Mouse (Mus musculus): ENCODE measurements around the gene Olfm2.
"Not testable (repeated sequence)": the region's sequence is repeated elsewhere in the genome, so short reads cannot be mapped to it uniquely, and the experiment has no call there.

The Olfm2 gene

GRCm38 (mm10) chr9:20652260-20652658 lies 93.9 kb downstream of the Olfm2 start:
- no peak for DNase-seq (ENCODE audit: low spot score)

- DNase-seq (ENCODE audit: low spot score) = peak; percentile 94
Measured at GRCm38 (mm10) chr9:20651602-20652259, 94.4 kb downstream of the Olfm2 start, which contains the start of gene Pin1. Pin1 (plus strand) TSS chr9:20652095.

DNA sequence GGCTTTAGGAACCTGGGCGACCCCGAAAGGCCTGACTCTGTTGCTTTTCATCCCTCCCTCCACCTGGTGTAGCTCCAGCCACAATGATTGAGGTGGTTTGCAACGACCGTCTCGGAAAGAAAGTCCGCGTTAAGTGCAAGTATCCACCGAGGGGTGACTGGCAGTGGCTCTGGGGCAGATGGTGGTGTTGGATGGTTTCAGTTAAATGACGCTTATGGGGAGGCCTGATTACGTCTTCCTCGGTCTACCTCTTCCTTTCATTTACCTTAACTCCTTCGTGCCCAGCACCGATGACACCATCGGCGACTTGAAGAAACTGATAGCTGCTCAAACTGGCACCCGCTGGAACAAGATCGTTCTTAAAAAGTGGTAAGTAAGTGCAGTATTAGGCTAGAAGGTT lies 101.0 kb downstream of the Olfm2 start:
- no peak for DNase-seq (ENCODE audit: low spot score)

DNA sequence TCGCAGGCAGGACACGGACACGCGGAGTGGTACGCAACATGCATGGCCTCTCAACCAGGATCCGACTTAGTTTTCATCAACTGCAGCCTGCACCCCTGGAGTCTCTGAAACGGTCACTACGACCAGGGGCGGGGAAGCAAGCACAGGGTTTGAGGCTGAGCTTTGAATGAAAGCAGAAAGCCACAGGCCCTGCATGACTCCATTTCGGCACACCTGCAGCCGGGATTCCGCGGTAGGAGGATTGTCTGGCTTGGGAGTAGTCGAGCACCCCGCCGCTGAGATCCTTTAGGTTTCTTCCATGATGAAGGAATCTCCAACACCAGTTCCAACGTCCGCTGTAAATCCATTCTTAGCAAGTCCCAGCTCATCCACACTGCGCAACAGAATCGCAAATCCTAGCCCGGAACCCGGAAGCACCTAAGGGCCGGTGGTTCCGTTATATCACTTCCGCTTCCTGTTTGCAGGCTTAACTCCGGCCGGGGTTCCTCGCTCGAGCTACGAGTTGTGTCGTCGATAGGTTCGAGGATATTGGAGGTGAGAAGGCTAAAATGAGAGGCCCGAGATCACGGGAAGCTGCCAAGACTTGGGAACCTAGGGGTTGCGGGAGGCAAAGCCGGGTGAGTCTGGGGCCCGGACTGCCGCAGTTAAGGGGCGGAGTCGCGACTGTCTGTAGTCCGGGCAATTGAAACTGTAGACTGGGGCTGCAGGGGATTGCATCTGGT lies 101.6 kb downstream of the Olfm2 start, which contains the start of gene Fbxl12:
TSS of gene Fbxl12 (minus strand) at position 408 of the 722 bp plus-strand sequence.
- DNase-seq (ENCODE audit: low spot score) = no peak

DNA sequence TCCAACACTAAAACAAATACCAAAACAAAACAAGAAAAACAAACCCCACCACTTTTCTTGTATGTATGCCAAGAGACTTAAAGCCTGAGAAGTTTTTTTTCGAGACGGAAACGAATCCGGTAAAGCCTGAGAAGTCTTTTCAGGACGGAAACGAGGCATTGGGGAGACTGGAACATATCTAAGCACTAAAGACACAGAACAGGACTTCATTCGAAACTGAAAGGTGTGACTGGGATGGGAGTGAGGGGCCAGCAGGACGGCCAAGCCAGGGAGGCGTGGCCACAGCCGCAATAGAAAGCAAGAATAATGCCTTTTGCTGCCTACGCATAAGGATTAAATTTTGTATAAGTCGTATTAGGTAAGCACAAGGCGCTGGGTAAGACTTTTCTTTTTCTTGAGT lies 102.4 kb downstream of the Olfm2 start:
- DNase-seq (ENCODE audit: low spot score) = no peak

- peak; percentile 48 for DNase-seq (ENCODE audit: low spot score)
Measured at GRCm38 (mm10) chr9:20642896-20643466, 103.2 kb downstream of the Olfm2 start.

DNA sequence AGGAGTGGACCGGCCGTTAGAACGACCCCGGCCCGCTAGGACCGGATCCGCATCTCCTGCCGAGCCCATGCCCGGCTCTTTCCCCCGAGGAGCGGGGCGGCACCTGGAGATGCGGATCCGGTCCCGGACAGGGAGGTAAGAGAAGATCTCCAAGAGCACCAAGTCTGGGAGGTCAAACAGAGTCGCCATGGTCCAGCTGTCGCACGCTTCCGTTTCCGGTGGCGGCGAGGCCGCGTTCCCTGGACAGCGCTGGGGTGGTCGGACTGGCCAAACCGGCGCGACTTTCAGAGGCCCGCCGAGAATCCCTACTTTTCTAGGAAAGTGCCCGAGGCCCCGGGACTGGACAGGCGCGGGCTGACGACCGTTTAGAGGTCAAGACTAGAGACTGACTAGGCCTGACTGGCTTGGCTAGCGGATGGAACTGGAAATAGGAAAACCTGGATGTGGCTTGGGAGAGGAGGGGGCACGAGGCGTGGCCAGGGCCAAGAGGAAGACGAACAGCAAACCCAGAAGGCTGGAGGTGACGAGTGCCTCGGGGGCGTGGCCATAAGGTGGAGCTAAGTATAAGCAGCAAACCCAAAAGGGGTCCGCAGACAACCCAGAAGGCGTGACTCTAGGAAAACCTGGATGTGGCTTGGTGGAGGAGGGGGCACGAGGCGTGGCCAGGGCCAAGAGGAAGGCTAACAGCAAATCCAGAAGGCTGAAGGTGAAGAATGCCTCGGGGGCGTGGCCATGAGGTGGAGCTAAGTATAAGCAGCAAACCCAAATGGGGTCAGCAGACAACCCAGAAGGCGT lies 103.9 kb downstream of the Olfm2 start, which contains the start of gene Ubl5:
TSS of gene Ubl5 (plus strand) at position 778 of the 795 bp plus-strand sequence.
- peak; percentile 46 for DNase-seq (ENCODE audit: low spot score)

DNA sequence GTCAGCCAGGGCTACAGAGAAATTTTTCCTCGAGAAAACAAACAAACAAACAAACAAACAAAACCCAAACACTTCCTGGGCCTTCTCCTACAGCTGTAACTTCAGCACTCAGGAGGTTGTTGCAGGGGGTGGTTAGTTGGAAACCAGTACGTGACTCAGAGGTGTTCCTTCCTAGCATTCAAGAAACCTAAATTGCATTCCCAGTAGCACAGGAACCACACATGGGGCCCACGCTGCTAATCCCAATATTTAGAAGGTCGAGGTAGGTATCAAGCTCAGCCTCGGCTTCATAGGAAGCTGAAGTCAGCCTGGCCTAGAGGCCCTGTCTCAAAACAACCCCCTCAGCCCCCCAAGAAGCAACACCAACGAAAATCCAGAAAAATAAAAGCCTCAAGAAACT lies 104.6 kb downstream of the Olfm2 start:
- DNase-seq (ENCODE audit: low spot score) = no peak

GRCm38 (mm10) chr9:20639486-20639885 lies 106.7 kb downstream of the Olfm2 start:
- no peak for DNase-seq (ENCODE audit: low spot score)

DNA sequence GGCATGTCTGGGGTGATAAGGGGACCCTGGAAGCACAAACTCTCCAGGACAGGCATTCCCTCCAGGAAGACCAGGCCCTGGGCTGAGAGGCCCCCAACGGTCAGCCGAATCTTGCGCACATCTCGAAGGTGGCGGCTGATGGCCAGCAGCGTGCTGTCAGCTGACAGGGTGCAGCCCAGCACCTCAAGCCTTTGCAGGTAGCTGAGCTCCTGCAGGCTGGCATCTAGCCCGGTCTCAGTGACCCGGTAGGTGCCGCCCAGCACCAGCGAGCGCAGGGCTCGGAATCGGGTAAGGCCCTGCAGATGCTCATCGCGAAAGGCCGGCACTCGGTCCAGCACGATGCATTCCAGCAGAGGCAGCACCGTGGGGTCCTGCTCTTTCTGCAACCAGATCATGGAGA lies 107.6 kb downstream of the Olfm2 start:
- no peak for DNase-seq (ENCODE audit: low spot score)

- DNase-seq (ENCODE audit: low spot score) = no peak
Measured at GRCm38 (mm10) chr9:20636790-20637189, 109.4 kb downstream of the Olfm2 start.

GRCm38 (mm10) chr9:20636256-20636655 lies 109.9 kb downstream of the Olfm2 start:
- DNase-seq (ENCODE audit: low spot score) = no peak

GRCm38 (mm10) chr9:20635676-20636075 lies 110.5 kb downstream of the Olfm2 start:
- not testable (repeated sequence) for DNase-seq (ENCODE audit: low spot score)

DNA sequence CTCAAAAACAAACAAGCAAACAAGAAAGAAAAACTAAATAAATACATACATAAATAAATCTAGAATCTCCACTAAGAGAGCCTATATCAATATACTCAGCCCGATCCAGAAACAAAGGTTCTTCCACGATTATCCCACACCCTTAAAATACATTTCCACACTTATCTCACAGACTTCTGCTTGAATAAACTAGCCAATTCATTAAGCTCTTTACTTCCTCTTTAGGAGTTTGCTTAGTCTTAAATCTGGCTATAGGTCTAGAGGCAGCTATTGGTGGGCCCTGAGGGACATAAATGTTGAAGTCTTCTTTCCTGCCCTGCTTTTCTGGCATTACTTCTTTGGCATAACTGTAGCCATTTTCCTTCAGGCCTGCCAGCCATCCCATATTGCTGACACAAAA lies 114.8 kb downstream of the Olfm2 start:
- no peak for DNase-seq (ENCODE audit: low spot score)

All from urinary bladder, postnatal 10 days (tissue).